Mouse (Mus musculus): ENCODE measurements around the gene Vmn2r52.
"Not testable (repeated sequence)": the region's sequence is repeated elsewhere in the genome, so short reads cannot be mapped to it uniquely, and the experiment has no call there.

Vmn2r52 gene

GRCm38 (mm10) chr7:10176473-10176872, at the start of gene Vmn2r52:
Vmn2r52 (minus strand) TSS chr7:10176573.
- DNase-seq = no peak

GRCm38 (mm10) chr7:10105641-10106040, 70.7 kb downstream of the Vmn2r52 start, which contains the start of gene Vmn2r51:
Vmn2r51 (minus strand) TSS chr7:10105741.
- DNase-seq = not testable (repeated sequence)

Measured in thymus, adult 18-20 months (tissue).